Mouse (Mus musculus) neutrophil, adult 83 days (primary cell): ENCODE data around the gene Eif6. TPM values are rescaled to one million over a fixed set of nuclear protein-coding genes. Genes with fewer than 3 reads are reported as not detected.

Source experiments
- total RNA-seq, 2 experiments: library from RNA; stranded (reverse); gene quantifications; one replicate each; pipeline ENCODE4 v1.2.4; 2023

Gene Eif6
- 10 to 100 TPM; 79.8 to 91.0 TPM for total RNA-seq

GRCm38 (mm10) chr2:155826630-155827424, at the start of gene Eif6:
Eif6 (minus strand) TSS chr2:155826925.

DNA sequence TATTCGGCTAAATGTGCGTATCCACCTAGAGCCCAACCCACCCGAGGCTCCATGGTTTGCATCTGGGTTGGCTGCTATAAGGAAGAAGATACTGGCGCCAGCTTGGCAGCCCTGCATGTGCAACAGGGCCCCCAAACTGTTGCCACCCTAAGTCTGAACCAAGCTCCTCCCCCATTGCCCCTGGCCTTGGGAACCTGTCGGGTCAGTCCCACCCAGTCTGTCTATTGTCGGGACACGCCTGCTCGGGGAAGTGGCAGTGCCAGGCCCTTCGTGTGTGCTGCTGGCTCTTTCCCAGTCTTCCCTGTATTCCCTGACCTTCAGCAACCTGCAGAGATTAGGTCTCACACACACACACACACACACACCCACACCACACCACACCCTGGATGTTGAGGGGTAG, 8.0 kb upstream of the Eif6 start, which contains the start of gene Fam83c:
Gene Fam83c, minus strand, starts transcription at position 123 of the 400 bp plus-strand sequence.

DNA sequence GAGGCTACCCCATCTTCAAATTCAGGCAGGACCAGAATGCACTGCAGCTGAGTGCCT, 7.5 kb downstream of the Eif6 start, which contains the start of gene BC029722:
Gene BC029722, minus strand, starts transcription at position 35 of the 57 bp plus-strand sequence.

DNA sequence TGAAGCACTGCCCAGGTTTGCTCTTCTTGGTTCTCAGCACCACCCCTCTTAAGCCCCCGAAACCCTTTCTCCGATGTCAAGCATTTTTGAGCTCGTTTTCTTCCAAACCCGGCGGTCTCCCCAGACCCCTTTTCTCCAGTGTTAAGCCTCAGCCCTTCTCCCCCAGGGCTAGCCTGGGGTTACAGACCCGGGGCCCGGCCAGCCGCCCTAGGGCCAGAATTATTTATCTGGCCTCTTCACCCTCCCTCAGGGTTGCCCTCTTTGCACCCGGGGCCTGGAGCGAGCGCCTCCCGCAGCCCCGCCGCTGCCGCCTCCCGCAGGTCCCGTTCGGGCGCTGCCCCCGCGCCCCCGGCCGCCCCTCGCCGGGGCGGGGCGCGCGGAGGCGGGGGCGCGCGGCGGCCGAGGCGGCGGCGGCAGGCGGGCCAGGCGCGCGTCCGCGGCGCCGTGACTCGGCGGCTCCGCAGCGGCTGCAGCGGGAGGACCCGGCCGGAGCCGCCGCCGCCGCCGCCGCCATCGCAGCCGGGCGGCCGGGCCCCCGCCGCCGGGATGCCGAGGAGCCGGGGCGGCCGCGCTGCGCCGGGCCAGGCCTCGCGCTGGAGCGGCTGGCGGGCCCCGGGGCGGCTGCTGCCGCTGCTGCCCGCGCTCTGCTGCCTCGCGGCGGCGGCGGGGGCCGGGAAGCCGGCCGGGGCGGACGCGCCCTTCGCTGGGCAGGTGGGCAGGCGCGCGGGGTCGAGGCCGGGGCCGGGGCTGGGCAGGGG, 51.6 kb downstream of the Eif6 start, which contains the start of gene Mmp24:
Gene Mmp24, plus strand, starts transcription at position 416 of the 758 bp plus-strand sequence.

Other genes with a start within 250 kb of the Eif6 start
- gene Gss, start 234.1 kb downstream of the Eif6 start, total RNA-seq, result 10 to 100 TPM; 10.1 to 11.1 TPM
- not detected for gene Myh7b, start 215.7 kb downstream of the Eif6 start, total RNA-seq
- gene Trpc4ap, start 134.5 kb downstream of the Eif6 start, total RNA-seq, result 100 to 1,000 TPM; 127 to 136 TPM
- 10 to 100 TPM; 36.7 to 39.8 TPM for gene Edem2, start 97.5 kb downstream of the Eif6 start, total RNA-seq
- not detected for gene Gm17581, start 91.1 kb downstream of the Eif6 start, total RNA-seq
- not detected for gene Procr, start 75.8 kb downstream of the Eif6 start, total RNA-seq
- gene Mmp24, start 51.6 kb downstream of the Eif6 start, total RNA-seq, result not detected
- gene BC029722, start 7.5 kb downstream of the Eif6 start, total RNA-seq, result 10 to 100 TPM in 1 of 2 experiments, 1 to 10 TPM in 1; 7.0 to 10.7 TPM
- not detected for gene Fam83c, start 7.9 kb upstream of the Eif6 start, total RNA-seq
- gene Uqcc1, start 103.4 kb upstream of the Eif6 start, total RNA-seq, result 10 to 100 TPM; 13.0 to 17.1 TPM
- not detected for gene Gm15557, start 113.8 kb upstream of the Eif6 start, total RNA-seq
- gene Gdf5, start 118.4 kb upstream of the Eif6 start, total RNA-seq, result not detected
- gene Cep250, start 129.5 kb upstream of the Eif6 start, total RNA-seq, result 10 to 100 TPM; 58.0 to 65.1 TPM
- gene 6430550D23Rik, start 181.1 kb upstream of the Eif6 start, total RNA-seq, result under 1 TPM; 0.42 to 0.55 TPM
- 10 to 100 TPM; 62.0 to 62.6 TPM for gene Ergic3, start 181.1 kb upstream of the Eif6 start, total RNA-seq
- not detected for gene Fer1l4, start 226.0 kb upstream of the Eif6 start, total RNA-seq
- under 1 TPM; 0.33 to 0.42 TPM for gene Spag4, start 238.2 kb upstream of the Eif6 start, total RNA-seq